Mouse (Mus musculus): ENCODE measurements around the gene Atad2b.
"Not testable (repeated sequence)": the region's sequence is repeated elsewhere in the genome, so short reads cannot be mapped to it uniquely, and the experiment has no call there.

Atad2b gene

GRCm38 (mm10) chr12:4911716-4912115 is 5.4 kb upstream of the Atad2b start:
- DNase-seq = no peak

GRCm38 (mm10) chr12:4914441-4914840 is 2.7 kb upstream of the Atad2b start:
- no peak for DNase-seq

- DNase-seq = no peak
Observed at GRCm38 (mm10) chr12:4914944-4915343, 2.2 kb upstream of the Atad2b start.

DNA sequence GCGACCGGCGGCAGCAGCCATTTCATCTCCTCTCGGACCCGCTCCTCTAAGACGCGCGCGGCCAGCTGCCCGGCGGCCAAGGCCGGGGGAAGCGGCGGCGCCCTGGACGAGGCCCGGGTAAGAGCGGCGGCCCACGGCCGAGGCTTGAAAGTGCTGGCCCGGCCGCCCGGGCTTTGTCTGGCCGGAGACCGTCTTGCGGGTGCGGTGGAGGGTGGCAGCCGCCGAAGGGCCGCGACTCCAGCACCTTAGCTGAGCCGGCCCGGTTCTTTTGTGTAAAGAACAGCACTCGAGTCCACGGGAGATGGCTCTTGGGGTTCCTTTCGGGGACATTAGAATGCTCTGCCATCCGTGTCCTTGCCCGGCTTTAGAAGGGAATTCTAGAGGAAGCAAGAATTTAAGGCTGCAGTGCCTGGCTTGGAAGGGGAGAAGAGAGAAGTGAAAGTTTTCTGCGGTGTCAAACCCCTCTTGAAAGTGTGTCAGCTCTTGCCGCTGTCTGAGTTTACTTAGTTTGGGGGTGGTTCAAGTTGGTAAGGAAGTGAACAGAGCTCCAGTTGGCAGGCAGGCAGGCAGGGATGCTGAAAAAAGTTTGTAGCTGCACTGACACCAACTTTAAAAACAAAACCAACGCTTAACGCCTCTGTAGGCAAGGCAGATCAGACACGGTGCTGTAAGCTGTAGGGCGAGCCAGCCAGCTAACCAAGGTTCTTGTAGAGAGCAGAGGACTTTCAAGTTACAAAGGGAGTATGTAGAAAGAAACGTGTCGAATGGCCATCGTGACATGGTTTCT is 845 bp downstream of the Atad2b start:
- DNase-seq = peak; percentile 47 to 70

DNA sequence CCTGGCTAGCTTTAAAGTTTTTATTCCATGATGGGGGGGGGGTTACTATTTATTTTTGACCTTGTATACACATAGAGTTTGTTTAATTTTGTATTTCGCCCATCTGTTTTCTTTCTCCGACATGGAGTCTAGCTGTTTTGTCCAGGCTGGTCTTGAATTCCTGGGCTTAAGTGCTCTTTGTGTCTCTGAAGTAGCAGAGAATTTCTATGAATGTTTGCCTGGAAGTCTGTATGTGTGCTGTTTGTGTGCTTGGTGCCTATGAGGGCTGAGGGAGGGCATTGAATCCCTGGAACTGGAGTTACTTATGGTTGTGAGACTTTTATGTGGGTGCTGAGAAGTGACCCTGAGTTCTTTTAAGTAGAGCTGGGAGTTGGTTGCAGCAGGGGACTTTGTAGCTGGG is 11.0 kb downstream of the Atad2b start:
- no peak for DNase-seq

DNA sequence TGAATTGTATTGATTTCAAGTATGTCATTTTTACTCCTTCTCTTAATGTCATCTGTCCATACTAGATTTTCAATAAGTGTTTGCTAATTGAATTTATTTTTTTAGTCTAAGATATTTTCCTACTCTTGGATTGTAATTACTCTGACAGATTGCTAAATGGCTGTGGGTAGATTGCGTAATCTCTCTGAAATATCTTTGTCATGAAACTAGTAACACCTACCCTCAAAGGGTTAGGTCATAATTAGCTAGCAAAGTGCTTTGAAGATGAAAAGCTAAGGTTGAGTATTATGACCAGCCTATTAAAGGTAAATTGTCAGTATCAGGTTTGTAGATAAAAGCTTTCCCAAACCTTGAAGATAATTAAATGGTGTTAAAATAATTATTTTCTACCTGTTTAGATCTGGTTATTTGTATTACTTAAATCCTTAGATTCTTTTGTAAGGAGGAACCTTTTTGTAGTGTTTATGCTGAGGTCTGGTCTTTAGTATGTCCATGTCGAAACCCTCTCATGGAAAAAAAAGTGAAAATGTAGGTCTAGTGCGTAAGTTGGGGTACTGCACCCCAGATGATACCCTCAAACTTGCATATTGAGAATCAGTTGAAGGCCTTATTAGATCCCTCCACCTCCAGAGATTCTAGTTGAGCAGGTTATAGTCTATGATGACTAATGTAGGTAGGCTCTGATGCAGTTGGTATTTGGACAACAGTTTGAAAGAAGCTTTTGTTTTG is 13.8 kb downstream of the Atad2b start:
- DNase-seq = no peak

DNA sequence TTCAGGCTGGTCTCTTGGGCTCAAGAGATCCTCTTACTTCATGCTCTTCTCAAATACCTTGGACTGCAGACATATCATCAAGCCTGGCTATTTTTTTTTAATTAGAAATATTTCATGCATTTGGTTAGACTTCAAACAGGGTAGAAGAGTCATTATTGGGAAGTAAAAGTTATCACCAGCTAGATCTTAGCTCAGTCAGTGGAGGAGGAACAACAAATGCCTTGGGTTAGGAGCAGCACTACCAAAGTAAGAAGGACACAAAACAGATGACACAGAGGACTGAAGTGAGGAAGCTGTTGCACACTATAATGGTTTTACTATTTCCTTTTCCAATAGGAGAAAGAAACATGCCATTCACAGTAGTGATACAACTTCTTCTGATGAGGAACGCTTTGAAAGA is 35.1 kb downstream of the Atad2b start:
- no peak for DNase-seq

GRCm38 (mm10) chr12:4953156-4953555 is 36.0 kb downstream of the Atad2b start:
- no peak for DNase-seq

- peak; percentile 24 to 80 for DNase-seq
Observed at GRCm38 (mm10) chr12:4972939-4973338, 55.8 kb downstream of the Atad2b start.

- no peak for DNase-seq
Observed at GRCm38 (mm10) chr12:4978324-4978723, 61.2 kb downstream of the Atad2b start.

GRCm38 (mm10) chr12:4996981-4997380 is 79.8 kb downstream of the Atad2b start:
- no peak for DNase-seq

GRCm38 (mm10) chr12:5005338-5005737 is 88.2 kb downstream of the Atad2b start:
- no peak for DNase-seq

DNA sequence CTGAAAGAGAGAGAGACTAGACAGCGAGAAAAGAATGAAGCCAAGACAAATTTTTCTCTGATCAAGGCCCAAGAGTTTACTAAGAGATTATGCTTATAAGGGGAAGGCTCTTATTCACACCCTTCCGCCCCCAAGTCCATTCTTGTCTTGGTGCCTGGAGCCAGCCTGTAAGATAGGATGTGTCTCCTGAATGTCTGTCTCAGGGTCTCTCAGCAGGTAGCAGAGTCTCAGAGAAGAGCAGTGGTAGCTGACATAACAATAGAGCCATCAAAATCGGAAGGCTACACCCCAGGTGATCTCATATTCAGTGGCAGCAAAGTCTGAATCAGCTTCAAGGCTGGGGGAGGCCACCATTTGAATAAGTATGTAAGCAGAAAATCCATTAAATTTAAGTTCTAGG is 88.6 kb downstream of the Atad2b start:
- DNase-seq = not testable (repeated sequence)

GRCm38 (mm10) chr12:5008638-5009037 is 91.5 kb downstream of the Atad2b start:
- not testable (repeated sequence) for DNase-seq

GRCm38 (mm10) chr12:5025226-5025861 is 108.2 kb downstream of the Atad2b start:
- no peak for DNase-seq

GRCm38 (mm10) chr12:5029035-5029434 is 111.9 kb downstream of the Atad2b start:
- no peak for DNase-seq

DNA sequence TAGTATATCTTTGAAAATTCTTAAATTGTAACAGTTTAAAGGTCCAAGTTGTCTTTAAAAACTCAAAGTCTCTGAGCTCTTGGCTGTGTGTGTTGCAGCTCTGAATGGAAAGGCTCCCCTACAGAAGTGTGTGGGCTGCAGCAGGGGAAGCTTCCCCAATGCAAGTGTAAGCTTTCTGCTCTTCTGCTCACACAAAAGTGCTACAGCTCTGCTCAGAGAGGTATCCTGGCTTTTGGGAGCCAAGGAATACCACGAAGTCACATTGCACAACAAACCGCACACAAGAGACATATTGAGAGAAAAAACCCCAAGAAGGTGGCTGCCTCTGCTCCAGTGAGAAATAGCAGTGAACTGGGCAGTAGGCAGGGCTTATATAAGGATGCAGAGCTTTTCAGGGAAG is 120.9 kb downstream of the Atad2b start:
- no peak for DNase-seq

DNA sequence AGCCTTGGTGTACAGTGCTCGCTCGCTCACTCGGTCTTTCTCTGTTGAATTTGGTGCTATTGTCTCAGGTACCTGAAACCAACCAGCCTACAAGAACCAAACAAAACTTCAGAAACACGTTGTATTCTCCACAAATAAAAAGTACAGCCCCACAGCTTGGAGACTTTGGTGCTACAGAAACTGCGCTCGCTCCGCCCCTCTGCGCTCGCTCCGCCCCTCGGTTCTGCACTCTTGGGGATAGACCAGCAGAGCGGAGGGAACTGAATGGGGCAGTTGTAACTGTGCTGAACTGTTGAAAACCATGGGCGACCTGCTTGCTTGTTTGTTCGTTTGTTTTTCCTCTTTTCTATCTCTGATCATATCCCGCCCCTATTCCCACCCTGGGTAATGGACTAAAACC is 127.0 kb downstream of the Atad2b start:
- no peak for DNase-seq

DNA sequence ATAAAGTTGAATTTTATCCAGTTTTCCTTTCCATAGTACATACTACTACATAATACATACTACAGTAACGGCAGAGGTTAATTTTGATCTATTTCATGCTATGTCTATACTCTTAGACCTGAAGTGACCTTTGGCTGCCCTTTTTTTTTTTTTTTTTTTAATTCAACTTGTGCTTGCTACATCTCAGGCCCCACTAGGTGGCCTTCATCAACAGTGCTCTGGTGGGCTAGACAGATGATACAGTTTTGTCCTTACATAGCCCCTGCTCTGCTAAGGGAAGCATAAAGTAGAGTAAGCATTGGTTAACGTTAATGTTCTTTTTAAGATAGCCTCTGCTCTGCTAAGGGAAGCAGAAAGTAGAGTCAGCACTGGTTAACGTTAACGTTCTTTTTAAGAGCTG is 131.0 kb downstream of the Atad2b start:
- DNase-seq = no peak

GRCm38 (mm10) chr12:5067590-5067989 is 150.4 kb downstream of the Atad2b start:
- DNase-seq = no peak

DNA sequence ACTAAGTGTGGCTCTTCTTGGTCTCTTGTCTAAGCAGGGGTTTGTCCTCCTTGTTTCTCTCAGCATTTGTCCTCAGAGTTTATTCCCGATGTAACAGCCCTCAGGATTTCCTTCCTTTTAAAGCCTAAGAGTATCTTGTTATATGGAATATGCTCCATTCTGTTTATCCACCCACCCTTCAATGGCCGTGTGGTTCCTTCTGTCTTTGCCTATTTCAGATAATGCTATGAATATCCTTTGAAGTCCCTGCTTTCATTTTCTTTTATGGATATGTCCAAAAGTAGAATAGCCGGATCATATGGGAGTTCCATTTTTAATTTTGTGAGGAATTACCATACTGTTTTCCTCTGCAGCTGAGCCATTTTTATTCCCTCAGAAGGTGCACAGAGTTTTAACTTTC is 153.0 kb downstream of the Atad2b start:
- no peak for DNase-seq

- no peak for DNase-seq
Observed at GRCm38 (mm10) chr12:5073191-5073590, 156.0 kb downstream of the Atad2b start.

GRCm38 (mm10) chr12:5081480-5081879 is 164.3 kb downstream of the Atad2b start:
- no peak for DNase-seq

GRCm38 (mm10) chr12:5084714-5085113 is 167.6 kb downstream of the Atad2b start:
- DNase-seq = no peak

All from spleen, adult 18-20 months (tissue).